Mouse (Mus musculus): ENCODE results near the gene Gm14308.
"Not testable (repeated sequence)": the region's sequence is repeated elsewhere in the genome, so short reads cannot be mapped to it uniquely, and the experiment has no call there.

Gm14308 gene

DNA sequence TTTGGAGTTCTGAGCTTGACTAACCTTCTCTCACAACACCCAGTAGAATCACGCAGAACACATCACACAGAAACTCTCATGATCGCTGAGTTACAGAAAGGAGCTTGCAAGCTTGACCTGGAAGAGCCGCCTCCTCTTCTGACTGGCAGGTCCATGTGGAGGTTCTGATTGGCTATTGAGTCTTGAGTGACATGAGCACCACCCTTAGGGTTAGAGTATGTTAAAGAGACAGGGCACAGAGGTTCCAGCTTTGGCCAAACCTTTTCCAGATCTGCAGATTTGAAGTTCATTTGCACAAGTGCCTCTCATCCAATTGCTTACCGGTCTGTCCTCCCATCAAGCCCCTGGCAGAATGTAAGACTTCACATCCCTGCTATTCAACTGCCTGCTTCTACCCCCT lies at the start of gene Gm14308:
TSS of gene Gm14308 (minus strand) at position 101 of the 400 bp plus-strand sequence.
- not testable (repeated sequence) for DNase-seq (ENCODE audit: low read depth, low spot score)

DNA sequence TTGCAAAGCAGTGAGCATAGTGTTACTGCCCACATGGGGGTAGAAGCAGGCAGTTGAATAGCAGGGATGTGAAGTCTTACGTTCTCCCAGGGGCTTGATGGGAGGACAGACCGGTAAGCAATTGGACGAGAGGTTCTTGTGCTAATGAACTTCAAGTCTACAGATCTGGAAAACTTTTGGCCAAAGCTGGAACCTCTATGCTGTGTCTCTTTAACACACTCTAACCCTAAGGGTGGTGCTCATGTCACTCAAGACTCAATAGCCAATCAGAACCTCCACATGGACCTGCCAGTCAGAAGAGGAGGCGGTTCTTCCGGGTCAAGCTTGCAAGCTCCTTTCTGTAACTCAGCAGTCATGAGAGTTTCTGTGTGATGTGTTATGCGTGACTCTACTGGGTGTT lies 34.1 kb upstream of the Gm14308 start, which contains the start of gene Zfp973:
TSS of gene Zfp973 (plus strand) at position 301 of the 400 bp plus-strand sequence.
- not testable (repeated sequence) for DNase-seq (ENCODE audit: low read depth, low spot score)

Measured in WW6 (cell line).